Mouse (Mus musculus) C2C12 (cell line): ENCODE results near the gene Akap5. TPM values are rescaled to one million over a fixed set of nuclear protein-coding genes. Genes with fewer than 3 reads are reported as not detected.

Experiments used
- H3K27me3 ChIP-seq: one replicate; pipeline ENCODE4 v1.6.1; 2011; ENCODE audit not compliant: control insufficient read depth, insufficient read depth, insufficient read length
- H3K36me3 ChIP-seq: one replicate; pipeline ENCODE4 v1.6.1; 2011; ENCODE audit not compliant: control insufficient read depth, insufficient read depth
- H3K4me3 ChIP-seq: one replicate; pipeline ENCODE4 v1.5.1; 2011; ENCODE audit warnings: mild to moderate bottlenecking, control low read depth; ENCODE audit not compliant: poor library complexity, insufficient read depth, severe bottlenecking
- H3K79me2 ChIP-seq: one replicate; pipeline ENCODE4 v1.6.1; 2011; ENCODE audit not compliant: control insufficient read depth, insufficient read depth
- H3K79me3 ChIP-seq: one replicate; pipeline ENCODE4 v1.6.1; 2011; ENCODE audit warnings: low read depth, control low read depth
- H3ac ChIP-seq: one replicate; pipeline ENCODE3; 2011; ENCODE audit warnings: low read depth; ENCODE audit not compliant: control insufficient read depth, insufficient read length
- CEBPB ChIP-seq: IDR thresholded peaks from one replicate; pipeline ENCODE4 v1.6.1; 2011; ENCODE audit warnings: low read depth, mild to moderate bottlenecking, control low read depth, moderate library complexity
- CTCF ChIP-seq: IDR thresholded peaks from one replicate; pipeline ENCODE4 v1.5.1; 2011; ENCODE audit not compliant: control insufficient read depth, insufficient read depth, insufficient read length
- FOSL1 ChIP-seq: IDR thresholded peaks from one replicate; pipeline ENCODE4 v1.8.0; 2011; ENCODE audit warnings: mild to moderate bottlenecking, low read length; ENCODE audit not compliant: poor library complexity, insufficient read depth, severe bottlenecking
- MAX ChIP-seq: IDR thresholded peaks from one replicate; pipeline ENCODE4 v1.6.1; 2011; ENCODE audit warnings: mild to moderate bottlenecking, control low read depth
- MYOD1 ChIP-seq: IDR thresholded peaks from one replicate; pipeline ENCODE4 v1.6.1; 2011; ENCODE audit warnings: low read depth; ENCODE audit not compliant: control insufficient read depth, insufficient read length
- MYOG ChIP-seq: IDR thresholded peaks from one replicate; pipeline ENCODE4 v1.6.1; 2011; ENCODE audit not compliant: control insufficient read depth, insufficient read length; ENCODE audit errors: extremely low read depth
- USF1 ChIP-seq: IDR thresholded peaks from one replicate; pipeline ENCODE4 v1.6.1; 2011; ENCODE audit warnings: low read depth, mild to moderate bottlenecking, control low read depth, moderate library complexity
- polyA plus RNA-seq: library from polyadenylated mRNA; unstranded; fragments of >200 nt; fragmentation: generic; extraction: Trizol; gene quantifications from one replicate; pipeline ENCODE4 v1.2.1, GENCODE M21; 2012; ENCODE audit warnings: missing spikeins

Gene Akap5
- polyA plus RNA-seq, 1 experiment = 0.04 TPM

- Histone ChIP-seq H3K4me3 (no peak overlapping the region), H3K36me3 (peaks cover 85% of the 10 kb centered on the region), H3K79me3 (no peaks in the 10 kb centered on the region), H3K79me2 (no peaks in the 10 kb centered on the region), H3K27me3 (no peaks in the 10 kb centered on the region), H3ac (no peak overlapping the region)
- TF ChIP-seq CEBPB (no peak), MAX (no peak), USF1 (no peak), CTCF (no peak), FOSL1 (no peak), MYOD1 (no peak), MYOG (no peak)
Observed at GRCm38 (mm10) chr12:76299361-76299906, 25.3 kb upstream of the Akap5 start.

GRCm38 (mm10) chr12:76300367-76300766 lies 24.3 kb upstream of the Akap5 start:
- Histone ChIP-seq H3K27me3 (no peaks in the 10 kb centered on the region), H3K4me3 (no peak overlapping the region), H3K79me3 (no peaks in the 10 kb centered on the region), H3K79me2 (no peaks in the 10 kb centered on the region), H3ac (no peak overlapping the region), H3K36me3 (peaks cover 85% of the 10 kb centered on the region)
- TF ChIP-seq CTCF (no peak), USF1 (no peak), MYOG (no peak), FOSL1 (no peak), MAX (no peak), CEBPB (no peak), MYOD1 (no peak)

GRCm38 (mm10) chr12:76303474-76303873 lies 21.2 kb upstream of the Akap5 start:
- Histone ChIP-seq H3K79me2 (no peaks in the 10 kb centered on the region), H3ac (no peak overlapping the region), H3K4me3 (no peak overlapping the region), H3K27me3 (no peaks in the 10 kb centered on the region), H3K79me3 (no peaks in the 10 kb centered on the region), H3K36me3 (peaks cover 78% of the 10 kb centered on the region)
- TF ChIP-seq FOSL1 = no peak
- no peak for TF ChIP-seq CEBPB
- TF ChIP-seq USF1 = no peak
- TF ChIP-seq CTCF = no peak
- TF ChIP-seq MAX = no peak
- no peak for TF ChIP-seq MYOD1
- no peak for TF ChIP-seq MYOG

GRCm38 (mm10) chr12:76304199-76304598 lies 20.5 kb upstream of the Akap5 start:
- no peak overlapping the region for H3ac ChIP-seq
- no peak overlapping the region for H3K4me3 ChIP-seq
- H3K79me3 ChIP-seq = no peaks in the 10 kb centered on the region
- H3K36me3 ChIP-seq = peaks cover 81% of the 10 kb centered on the region
- no peaks in the 10 kb centered on the region for H3K79me2 ChIP-seq
- TF ChIP-seq MYOG = no peak
- TF ChIP-seq CTCF = no peak
- TF ChIP-seq CEBPB = no peak
- TF ChIP-seq FOSL1 = no peak
- TF ChIP-seq USF1 = no peak
- TF ChIP-seq MYOD1 = no peak
- no peak for TF ChIP-seq MAX
- H3K27me3 ChIP-seq = no peaks in the 10 kb centered on the region

GRCm38 (mm10) chr12:76305107-76305506 lies 19.6 kb upstream of the Akap5 start:
- no peaks in the 10 kb centered on the region for H3K79me2 ChIP-seq
- peaks cover 81% of the 10 kb centered on the region for H3K36me3 ChIP-seq
- H3K27me3 ChIP-seq = no peaks in the 10 kb centered on the region
- TF ChIP-seq CTCF (no peak), MYOD1 (no peak), USF1 (no peak), MYOG (no peak)
- H3K79me3 ChIP-seq = no peaks in the 10 kb centered on the region
- H3ac ChIP-seq = no peak overlapping the region
- H3K4me3 ChIP-seq = no peak overlapping the region

GRCm38 (mm10) chr12:76306852-76307561 lies 17.7 kb upstream of the Akap5 start:
- Histone ChIP-seq H3K79me3 (no peaks in the 10 kb centered on the region), H3K27me3 (no peaks in the 10 kb centered on the region), H3K36me3 (peaks cover 82% of the 10 kb centered on the region), H3K4me3 (no peak overlapping the region), H3K79me2 (no peaks in the 10 kb centered on the region), H3ac (no peak overlapping the region)
- TF ChIP-seq USF1 (no peak), MYOD1 (no peak), CEBPB (no peak), MAX (no peak), MYOG (no peak), FOSL1 (no peak), CTCF (no peak)
